Mouse (Mus musculus) forebrain, embryonic 16.5 days (tissue): ENCODE results near the gene Msi2. TPM values are rescaled to one million over a fixed set of nuclear protein-coding genes. Genes with fewer than 3 reads are reported as not detected.

ENCODE experiments used
- ATAC-seq: fragments of 200-750 bp; cut with Nextera tagmentation; 2 replicates; pipeline ENCODE4 v1.8.0; 2017; ENCODE audit warnings: mild to moderate bottlenecking, moderate library complexity
- H3K27ac ChIP-seq: fragments of 300-500 bp; sonication (generic); 2 replicates; pipeline ENCODE4 v1.5.1; 2014; ENCODE audit warnings: low read length, control low read depth
- H3K27me3 ChIP-seq: fragments of 300-500 bp; sonication (generic); replicated peaks from 2 replicates; pipeline ENCODE4 v1.6.1; 2014; ENCODE audit warnings: low read length; ENCODE audit not compliant: control insufficient read depth, insufficient read depth
- H3K36me3 ChIP-seq: fragments of 300-500 bp; sonication (generic); 2 replicates; pipeline ENCODE4 v1.6.1; 2014; ENCODE audit not compliant: control insufficient read depth, insufficient read depth
- H3K4me1 ChIP-seq: fragments of 300-500 bp; sonication (generic); replicated peaks from 2 replicates; pipeline ENCODE4 v1.6.1; 2014; ENCODE audit warnings: low read length; ENCODE audit not compliant: control insufficient read depth, insufficient read depth
- H3K4me2 ChIP-seq: fragments of 300-500 bp; sonication (generic); 2 replicates; pipeline ENCODE4 v1.6.1; 2014; ENCODE audit warnings: mild to moderate bottlenecking, low read length, control low read depth
- H3K4me3 ChIP-seq: fragments of 300-500 bp; sonication (generic); replicated peaks from 2 replicates; pipeline ENCODE4 v1.5.1; 2014; ENCODE audit warnings: mild to moderate bottlenecking, low read length, control low read depth
- H3K9ac ChIP-seq: fragments of 300-500 bp; sonication (generic); replicated peaks from 2 replicates; pipeline ENCODE4 v1.6.1; 2014; ENCODE audit warnings: low read depth, low read length, control low read depth
- H3K9me3 ChIP-seq: fragments of 300-500 bp; sonication (generic); 2 replicates; pipeline ENCODE4 v1.6.1; 2016; ENCODE audit warnings: low read length; ENCODE audit not compliant: control insufficient read depth
- WGBS: fragments of 180-500 bp; shearing (Covaris S2); extraction: QIAGEN DNeasy Blood & Tissue Kit; methylation state at CpG from one replicate; pipeline ENCODE4 v1.1.7; 2014; 5-methylcytosine and 5-hydroxymethylcytosine counted together
- polyA plus RNA-seq: library from polyadenylated mRNA; unstranded; fragments of >200 nt; fragmentation: Nextera tagmentation; extraction: Ambion mirVana; gene quantifications from 2 replicates; pipeline ENCODE4 v1.2.1, GENCODE M21; 2015

The Msi2 gene
- polyA plus RNA-seq, 1 experiment from 2014 or later, result 23.4 TPM

- WGBS, result 65% methylated on average over 6 of the region's 6 CpGs
- Histone ChIP-seq H3K27ac (no peak overlapping the region), H3K36me3 (no peaks in the 10 kb centered on the region), H3K4me3 (no peak overlapping the region), H3K4me1 (peaks cover 33% of the 10 kb centered on the region), H3K9ac (no peak overlapping the region), H3K4me2 (no peak overlapping the region), H3K27me3 (no peaks in the 10 kb centered on the region), H3K9me3 (0 out of 2 replicates have a peak, but pooled peaks cover 5% of the 10 kb centered on the region)
- no peak for ATAC-seq
Observed at GRCm38 (mm10) chr11:88605771-88606170, 112.5 kb downstream of the Msi2 start.

GRCm38 (mm10) chr11:88605098-88605525 lies 113.2 kb downstream of the Msi2 start:
- H3K4me3 ChIP-seq, result no peak overlapping the region
- no peaks in the 10 kb centered on the region for H3K36me3 ChIP-seq
- no peak overlapping the region for H3K4me2 ChIP-seq
- ATAC-seq, result no peak
- H3K27ac ChIP-seq, result no peak overlapping the region
- H3K9me3 ChIP-seq, result 0 out of 2 replicates have a peak, but pooled peaks cover 5% of the 10 kb centered on the region
- H3K27me3 ChIP-seq, result no peaks in the 10 kb centered on the region
- H3K9ac ChIP-seq, result no peak overlapping the region
- 67% methylated on average over 12 of the region's 12 CpGs for WGBS
- peaks cover 33% of the 10 kb centered on the region for H3K4me1 ChIP-seq

GRCm38 (mm10) chr11:88604635-88605034 lies 113.7 kb downstream of the Msi2 start:
- Histone ChIP-seq H3K4me1 (peaks cover 35% of the 10 kb centered on the region), H3K27ac (no peak overlapping the region)

GRCm38 (mm10) chr11:88603366-88603765 lies 114.9 kb downstream of the Msi2 start:
- H3K9me3 ChIP-seq, result 0 out of 2 replicates have a peak, but pooled peaks cover 5% of the 10 kb centered on the region
- no peak overlapping the region for H3K4me2 ChIP-seq
- WGBS, result 81% methylated on average over 11 of the region's 11 CpGs
- H3K36me3 ChIP-seq, result no peaks in the 10 kb centered on the region
- no peak overlapping the region for H3K27ac ChIP-seq
- peaks cover 37% of the 10 kb centered on the region for H3K4me1 ChIP-seq
- no peaks in the 10 kb centered on the region for H3K27me3 ChIP-seq
- no peak for ATAC-seq
- H3K4me3 ChIP-seq, result no peak overlapping the region
- H3K9ac ChIP-seq, result no peak overlapping the region

More at GRCm38 (mm10) chr11:88604635-88605034, 113.7 kb downstream of the Msi2 start:
- Histone ChIP-seq H3K9me3 (0 out of 2 replicates have a peak, but pooled peaks cover 5% of the 10 kb centered on the region), H3K27me3 (no peaks in the 10 kb centered on the region), H3K4me3 (no peak overlapping the region), H3K9ac (no peak overlapping the region), H3K4me2 (no peak overlapping the region), H3K36me3 (no peaks in the 10 kb centered on the region)
- no peak for ATAC-seq
- 54% methylated on average over 2 of the region's 2 CpGs for WGBS

GRCm38 (mm10) chr11:88602471-88603120 lies 115.7 kb downstream of the Msi2 start:
- Histone ChIP-seq H3K9me3 (0 out of 2 replicates have a peak, but pooled peaks cover 5% of the 10 kb centered on the region), H3K27me3 (no peaks in the 10 kb centered on the region), H3K4me1 (peaks cover 30% of the 10 kb centered on the region), H3K9ac (no peak overlapping the region), H3K4me3 (no peak overlapping the region), H3K27ac (no peak overlapping the region), H3K4me2 (no peak overlapping the region), H3K36me3 (no peaks in the 10 kb centered on the region)
- ATAC-seq, result no peak
- 89% methylated on average over 7 of the region's 7 CpGs for WGBS

- no peak overlapping the region for H3K27ac ChIP-seq
- H3K27me3 ChIP-seq, result no peaks in the 10 kb centered on the region
- H3K4me2 ChIP-seq, result no peak overlapping the region
- 92% methylated on average over 3 of the region's 3 CpGs for WGBS
- H3K4me1 ChIP-seq, result peaks cover 21% of the 10 kb centered on the region
- no peak overlapping the region for H3K4me3 ChIP-seq
- no peak for ATAC-seq
- H3K36me3 ChIP-seq, result no peaks in the 10 kb centered on the region
- no peak overlapping the region for H3K9ac ChIP-seq
- 0 out of 2 replicates have a peak, but pooled peaks cover 5% of the 10 kb centered on the region for H3K9me3 ChIP-seq
Observed at GRCm38 (mm10) chr11:88600194-88600593, 118.1 kb downstream of the Msi2 start.

GRCm38 (mm10) chr11:88599332-88600130 lies 118.8 kb downstream of the Msi2 start:
- H3K27ac ChIP-seq, result 0 out of 2 replicates have a peak overlapping the region, but pooled peaks have one; percentile 7
- no peaks in the 10 kb centered on the region for H3K36me3 ChIP-seq
- WGBS, result 53% methylated on average over 17 of the region's 17 CpGs
- no peak for ATAC-seq
- 0 out of 2 replicates have a peak, but pooled peaks cover 5% of the 10 kb centered on the region for H3K9me3 ChIP-seq
- no peak overlapping the region for H3K4me3 ChIP-seq
- no peak overlapping the region for H3K9ac ChIP-seq
- no peaks in the 10 kb centered on the region for H3K27me3 ChIP-seq
- H3K4me2 ChIP-seq, result no peak overlapping the region
- peaks cover 27% of the 10 kb centered on the region for H3K4me1 ChIP-seq

GRCm38 (mm10) chr11:88598848-88599175 lies 119.5 kb downstream of the Msi2 start:
- Histone ChIP-seq H3K36me3 (no peaks in the 10 kb centered on the region), H3K4me2 (no peak overlapping the region), H3K27me3 (no peaks in the 10 kb centered on the region), H3K4me3 (no peak overlapping the region), H3K9me3 (0 out of 2 replicates have a peak, but pooled peaks cover 5% of the 10 kb centered on the region), H3K9ac (no peak overlapping the region), H3K4me1 (peaks cover 30% of the 10 kb centered on the region), H3K27ac (no peak overlapping the region)
- 62% methylated on average over 3 of the region's 3 CpGs for WGBS
- ATAC-seq, result no peak

GRCm38 (mm10) chr11:88598150-88598847 lies 120.0 kb downstream of the Msi2 start:
- WGBS, result 59% methylated on average over 11 of the region's 11 CpGs
- Histone ChIP-seq H3K27ac (no peak overlapping the region), H3K4me1 (peaks cover 31% of the 10 kb centered on the region), H3K27me3 (no peaks in the 10 kb centered on the region), H3K4me3 (no peak overlapping the region), H3K4me2 (no peak overlapping the region), H3K9me3 (0 out of 2 replicates have a peak, but pooled peaks cover 3% of the 10 kb centered on the region), H3K9ac (no peak overlapping the region), H3K36me3 (no peaks in the 10 kb centered on the region)
- no peak for ATAC-seq
